Mouse (Mus musculus) hindlimb bud, embryonic 11.5 days (tissue): ENCODE measurements at regions not wholly inside any gene's neighbourhood (a gene's known extent, or its start where the extent isn't known, plus 50 kb on each side); places are given as distances from the start of the nearest gene placed in this dataset.
A peak's percentile ranks its signal among the peaks of the same experiment; 100 is the strongest.

Experiments
- DNase-seq: peaks from one replicate; pipeline ENCODE4 v3.0.0-alpha.2; 2012; ENCODE audit warnings: low read depth, low spot score; ENCODE audit errors: extremely low spot score

DNA sequence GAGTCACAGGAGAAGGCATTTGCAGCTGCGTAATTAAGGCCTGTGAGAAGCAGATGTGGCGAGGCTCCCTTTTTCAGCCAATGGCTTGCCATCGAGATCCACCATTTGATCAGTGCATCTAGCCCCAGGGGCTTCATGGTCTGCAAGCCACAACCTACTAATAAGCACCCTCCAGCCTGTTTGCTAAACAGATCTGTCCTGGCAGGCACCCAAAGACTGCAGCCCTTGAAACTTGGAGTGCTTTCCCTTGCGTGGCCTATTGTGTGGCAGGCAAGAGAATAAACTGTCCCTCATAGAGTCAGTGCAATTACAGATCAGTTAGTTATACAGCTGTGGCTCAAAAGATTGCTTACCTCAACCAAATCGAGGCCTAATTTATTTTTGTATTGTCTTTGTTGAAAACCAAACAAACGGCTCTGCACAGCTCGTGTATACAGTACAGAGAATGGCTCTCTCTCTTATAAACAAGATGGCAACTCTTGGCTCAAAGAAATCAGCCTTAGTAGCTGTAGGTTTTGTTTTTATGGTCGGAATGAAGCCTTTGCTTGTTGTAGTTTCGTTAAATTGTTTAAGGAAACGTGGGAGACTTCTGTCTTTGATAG is 195.9 kb upstream of the Satb2 start:
- DNase-seq, result no peak

- no peak for DNase-seq
Measured at GRCm38 (mm10) chr1:57188796-57189319, 188.6 kb upstream of the 1700066M21Rik start.

DNA sequence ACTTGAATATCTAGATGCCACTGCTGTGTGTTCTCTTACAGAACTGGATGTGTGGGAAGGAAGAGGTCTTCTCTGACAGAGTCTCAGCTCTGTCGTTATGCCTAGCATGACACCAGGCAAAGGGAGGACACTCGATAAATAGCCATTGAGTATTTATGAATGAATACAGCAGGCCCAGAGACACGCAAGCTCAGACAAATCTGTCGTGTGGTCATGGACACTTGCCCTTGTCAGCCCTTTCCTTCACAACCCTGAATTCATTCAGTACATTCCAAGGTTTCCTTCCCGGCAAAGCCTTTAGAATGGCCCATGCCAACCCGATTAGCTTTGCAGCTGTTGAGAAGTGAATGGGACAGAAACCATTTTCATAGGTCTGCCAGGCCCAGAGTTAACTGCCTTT is 176.1 kb upstream of the 1700066M21Rik start:
- DNase-seq, result no peak

- DNase-seq, result no peak
Measured at GRCm38 (mm10) chr1:57204331-57204730, 173.1 kb upstream of the 1700066M21Rik start.

- DNase-seq, result peak; percentile 57
Measured at GRCm38 (mm10) chr1:57205198-57205987, 172.0 kb upstream of the 1700066M21Rik start.

- DNase-seq, result no peak
Measured at GRCm38 (mm10) chr1:57206496-57206895, 170.9 kb upstream of the 1700066M21Rik start.

DNA sequence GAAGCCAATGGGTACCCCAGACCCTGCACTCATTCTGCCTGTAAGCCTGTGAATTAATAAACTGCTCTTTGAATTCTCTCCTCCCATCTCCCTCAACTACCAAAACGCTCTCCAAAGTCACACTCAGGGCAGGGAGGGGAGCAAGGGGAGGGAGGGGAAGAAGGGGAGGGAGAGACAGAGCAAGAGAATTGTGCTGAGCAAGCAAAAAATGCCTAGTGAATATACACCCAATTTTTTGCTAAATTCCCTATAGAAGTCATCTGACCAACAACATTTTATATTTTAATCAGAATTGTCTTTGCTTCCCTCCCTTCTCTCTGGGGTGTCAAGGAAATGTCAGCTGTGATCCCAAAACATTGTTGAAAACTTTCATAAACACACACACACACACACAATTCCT is 170.5 kb upstream of the 1700066M21Rik start:
- no peak for DNase-seq

DNA sequence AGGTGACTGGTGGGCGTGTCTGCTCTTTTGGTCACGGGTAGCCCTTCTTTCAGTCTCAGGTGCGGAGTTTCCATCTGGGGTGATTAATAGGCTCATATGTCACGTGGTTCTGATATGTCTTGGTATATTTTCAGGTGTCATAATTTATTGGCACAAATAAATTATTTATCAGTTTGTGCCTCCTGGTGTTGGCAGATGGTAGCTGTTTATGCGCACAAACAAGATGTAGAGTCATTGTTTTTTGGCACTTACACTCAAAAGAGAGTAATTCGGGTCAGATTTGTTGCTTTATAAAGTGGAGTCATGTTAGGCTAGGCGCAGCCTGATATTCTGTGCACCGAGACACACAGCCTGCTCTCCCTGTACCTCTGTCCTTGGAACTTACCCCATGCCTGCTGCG is 169.0 kb upstream of the 1700066M21Rik start:
- DNase-seq, result no peak

DNA sequence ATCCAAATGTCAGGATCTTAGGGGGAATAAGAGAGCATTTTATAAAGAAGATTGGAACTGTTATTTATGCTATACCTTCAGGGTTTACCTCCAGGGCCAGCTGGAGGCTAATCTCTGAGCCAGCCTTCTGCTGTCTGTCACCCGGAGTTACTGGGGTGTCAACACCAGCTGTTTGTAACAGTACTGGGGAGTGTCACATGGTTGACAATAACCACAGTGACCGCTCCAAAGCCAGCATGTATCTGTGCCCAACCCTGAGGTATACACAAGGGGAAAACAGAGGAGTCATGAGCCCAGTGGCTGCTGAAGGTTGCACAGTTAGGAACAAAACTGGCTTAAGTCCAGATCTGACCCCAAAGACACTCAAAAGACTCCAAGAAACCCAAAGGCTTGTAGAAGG is 168.1 kb upstream of the 1700066M21Rik start:
- no peak for DNase-seq

DNA sequence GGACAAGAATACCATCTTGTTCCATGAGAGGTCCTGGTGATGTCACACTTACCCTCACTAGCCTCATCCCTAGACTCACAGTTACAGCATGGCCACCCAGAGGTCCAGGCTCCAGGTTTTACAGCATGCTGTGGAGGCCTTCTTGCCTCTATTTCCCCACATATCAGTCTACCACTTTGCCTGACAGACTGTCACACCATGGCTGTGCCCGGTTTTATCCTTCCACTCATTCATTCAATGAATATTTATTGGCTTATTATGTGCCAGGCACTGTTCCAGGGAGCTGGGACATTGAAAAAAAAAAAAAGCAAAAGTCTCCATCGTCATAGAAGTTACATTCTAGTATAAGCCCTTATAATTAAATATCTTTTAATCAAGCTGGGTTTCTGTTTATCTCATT is 166.4 kb upstream of the 1700066M21Rik start:
- no peak for DNase-seq

- DNase-seq, result no peak
Measured at GRCm38 (mm10) chr1:57213428-57213874, 164.0 kb upstream of the 1700066M21Rik start.

- no peak for DNase-seq
Measured at GRCm38 (mm10) chr1:57214266-57214665, 163.2 kb upstream of the 1700066M21Rik start.

DNA sequence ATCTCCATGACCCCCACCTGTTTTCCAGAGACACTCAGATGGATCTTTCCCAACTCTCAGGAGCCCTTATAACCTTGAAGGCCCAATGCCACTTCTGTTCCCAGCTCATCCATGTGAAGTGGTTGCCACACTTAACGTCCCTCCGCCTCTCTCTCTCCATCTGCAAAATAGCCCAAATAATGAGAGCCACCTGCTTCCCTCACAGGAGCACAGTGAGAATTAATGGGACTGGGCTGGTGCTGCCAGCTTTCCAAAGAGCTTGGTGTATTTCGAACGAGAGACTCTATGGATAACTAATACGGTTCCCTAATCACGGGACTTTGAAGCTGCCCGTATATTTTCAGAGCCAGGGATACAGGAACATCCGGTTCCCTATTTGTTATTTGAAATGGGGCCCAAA is 159.8 kb upstream of the 1700066M21Rik start:
- DNase-seq, result no peak

DNA sequence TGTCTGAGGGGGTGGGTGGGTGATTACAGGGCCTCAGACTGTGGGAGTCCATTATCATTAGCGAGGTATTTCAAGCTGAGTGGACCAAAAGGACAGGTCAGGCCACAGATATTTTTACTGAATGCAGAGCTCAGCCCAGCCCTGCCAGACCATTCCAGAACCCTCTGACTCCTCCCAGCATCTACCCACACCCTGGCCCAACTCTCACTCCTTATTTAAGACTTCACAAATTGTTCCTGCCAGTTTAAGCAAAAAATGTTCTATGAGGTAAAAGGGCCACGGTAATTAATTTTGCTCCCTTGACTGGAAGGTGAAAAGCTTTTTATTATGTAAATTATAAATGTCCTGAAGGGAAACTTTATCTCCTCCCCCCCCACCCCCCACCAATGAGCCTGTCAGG is 159.3 kb upstream of the 1700066M21Rik start:
- no peak for DNase-seq

DNA sequence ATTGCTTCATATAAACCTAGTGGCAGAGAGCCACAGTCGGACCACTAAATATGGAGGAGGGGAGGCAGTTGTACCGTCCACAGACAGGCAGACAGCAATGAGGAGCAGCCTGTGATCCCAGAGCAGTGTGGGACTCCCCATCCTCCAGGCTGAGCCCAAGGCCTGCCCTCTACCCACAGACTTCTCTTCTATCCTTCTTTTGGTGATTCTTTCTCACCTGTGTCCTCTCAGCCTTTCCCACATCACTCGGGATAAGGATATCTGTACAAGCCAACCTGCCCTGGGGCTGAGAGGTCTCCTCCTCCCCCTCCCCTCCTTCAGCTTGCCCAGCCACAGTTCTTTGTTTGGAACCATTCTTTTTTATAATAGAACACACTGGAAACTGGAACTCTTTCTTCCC is 158.8 kb upstream of the 1700066M21Rik start:
- DNase-seq, result no peak

- no peak for DNase-seq
Measured at GRCm38 (mm10) chr1:57224425-57225104, 152.9 kb upstream of the 1700066M21Rik start.

GRCm38 (mm10) chr1:57243607-57244408 is 133.6 kb upstream of the 1700066M21Rik start:
- DNase-seq, result no peak

GRCm38 (mm10) chr1:57259626-57260025 is 117.8 kb upstream of the 1700066M21Rik start:
- no peak for DNase-seq

DNA sequence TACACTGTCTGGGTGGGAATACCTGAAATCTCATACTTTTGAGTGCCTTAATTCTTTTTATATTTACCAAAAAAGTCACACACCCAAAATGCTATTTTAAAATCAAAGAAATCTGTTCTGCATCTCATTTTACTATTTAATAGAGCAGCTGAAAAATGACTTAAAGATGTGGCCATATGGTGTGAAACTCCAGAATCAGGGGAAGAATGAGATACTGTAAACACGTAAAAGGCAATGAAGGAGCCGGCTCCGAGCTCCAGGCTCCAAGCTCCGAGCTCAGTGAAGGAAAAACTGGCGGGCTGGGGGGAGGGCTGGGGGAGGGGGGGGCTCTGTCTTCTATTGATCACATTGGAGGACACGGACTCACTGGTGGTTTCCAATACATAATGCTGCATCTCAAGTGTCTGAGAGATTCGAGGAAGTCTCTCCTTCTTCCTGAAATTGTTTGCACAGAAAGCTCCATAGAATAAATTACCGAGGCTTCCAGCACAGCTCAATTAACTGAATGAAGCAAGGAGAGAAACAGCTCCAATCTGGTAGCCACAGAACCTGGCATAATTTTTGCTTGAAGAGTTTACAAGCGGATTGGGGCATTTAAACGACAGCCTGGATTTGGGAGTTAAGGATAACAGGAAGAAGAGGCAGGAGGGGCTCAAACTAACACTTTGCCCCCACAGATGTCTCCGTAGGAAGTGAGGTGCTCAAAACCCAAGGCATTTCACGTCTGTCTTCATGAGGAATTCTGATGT is 112.2 kb upstream of the 1700066M21Rik start:
- DNase-seq, result no peak

DNA sequence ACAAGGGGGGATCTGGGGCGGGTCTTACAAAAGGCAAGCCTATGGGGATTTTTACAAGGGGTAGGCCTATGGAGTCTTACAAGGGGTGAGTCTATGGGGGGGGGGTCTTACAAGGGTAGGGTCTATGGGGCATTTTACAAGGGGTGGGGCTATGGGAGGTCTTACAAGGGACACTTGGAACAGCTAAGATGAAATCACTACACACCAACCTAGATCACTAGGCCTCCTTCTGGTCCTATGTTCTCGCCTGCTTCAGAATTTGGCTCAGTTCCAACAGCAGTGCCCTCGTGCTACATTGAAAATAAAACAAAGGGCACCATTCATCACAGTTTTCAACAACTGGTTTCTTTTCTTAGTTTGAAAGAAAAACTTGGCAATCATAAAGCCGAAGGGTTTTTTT is 110.7 kb upstream of the 1700066M21Rik start:
- DNase-seq, result no peak
